Mouse (Mus musculus): ENCODE measurements at regions not wholly inside any gene's neighbourhood (a gene's known extent, or its start where the extent isn't known, plus 50 kb on each side); places are given as distances from the start of the nearest gene placed in this dataset.

GRCm38 (mm10) chr15:60132701-60133100 lies 116.3 kb upstream of the 4933412E24Rik start:
- ATAC-seq (ENCODE audit: insufficient read depth, low FRiP score, low TSS enrichment), result no peak
- Histone ChIP-seq H3K36me3 (ENCODE audit: control insufficient read depth, insufficient read depth, low read length) (no peaks in the 10 kb centered on the region), H3K9ac (ENCODE audit: low read length) (no peak overlapping the region), H3K27ac (ENCODE audit: low read depth, low read length) (no peak overlapping the region), H3K4me2 (ENCODE audit: low read depth) (no peak overlapping the region), H3K9me3 (ENCODE audit: control insufficient read depth, low read length) (no peaks in the 10 kb centered on the region), H3K4me3 (ENCODE audit: low read depth, low read length) (no peak overlapping the region), H3K4me1 (ENCODE audit: control insufficient read depth, insufficient read depth, low read length) (no peaks in the 10 kb centered on the region), H3K27me3 (ENCODE audit: control insufficient read depth, insufficient read depth, low read length) (no peaks in the 10 kb centered on the region)
- 90% methylated on average over 3 of the region's 3 CpGs for WGBS
- DNase-seq (ENCODE audit: low spot score), result no peak

GRCm38 (mm10) chr15:60124461-60124860 lies 108.0 kb upstream of the 4933412E24Rik start:
- H3K4me2 ChIP-seq (ENCODE audit: low read depth), result no peak overlapping the region
- H3K27me3 ChIP-seq (ENCODE audit: control insufficient read depth, insufficient read depth, low read length), result no peaks in the 10 kb centered on the region
- H3K9me3 ChIP-seq (ENCODE audit: control insufficient read depth, low read length), result no peaks in the 10 kb centered on the region
- ATAC-seq (ENCODE audit: insufficient read depth, low FRiP score, low TSS enrichment), result no peak
- no peak overlapping the region for H3K9ac ChIP-seq (ENCODE audit: low read length)
- no peaks in the 10 kb centered on the region for H3K4me1 ChIP-seq (ENCODE audit: control insufficient read depth, insufficient read depth, low read length)
- no peaks in the 10 kb centered on the region for H3K36me3 ChIP-seq (ENCODE audit: control insufficient read depth, insufficient read depth, low read length)
- no peak overlapping the region for H3K27ac ChIP-seq (ENCODE audit: low read depth, low read length)
- DNase-seq (ENCODE audit: low spot score), result no peak
- WGBS, result 88% methylated on average over 3 of the region's 3 CpGs
- no peak overlapping the region for H3K4me3 ChIP-seq (ENCODE audit: low read depth, low read length)

DNA sequence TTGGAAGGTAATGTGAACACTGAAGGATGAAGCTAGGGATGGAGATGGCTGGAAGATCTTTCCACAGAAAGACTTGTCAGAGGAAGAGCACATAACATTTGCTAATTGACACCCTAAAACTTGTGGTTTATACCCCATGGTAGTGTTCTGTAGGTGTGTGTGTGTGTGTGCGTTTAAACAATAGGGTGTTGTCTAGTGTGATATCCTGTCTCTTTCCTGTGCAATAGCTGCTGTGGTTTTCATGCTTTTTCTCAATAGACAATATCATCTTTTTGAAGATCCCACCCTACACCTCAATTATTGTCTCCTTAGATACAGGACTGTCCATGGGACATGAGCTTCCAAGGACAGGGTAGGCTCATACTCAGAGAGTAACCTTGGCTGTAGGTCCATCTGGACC lies 103.5 kb upstream of the 4933412E24Rik start:
- H3K9me3 ChIP-seq (ENCODE audit: control insufficient read depth, low read length), result no peaks in the 10 kb centered on the region
- no peak overlapping the region for H3K9ac ChIP-seq (ENCODE audit: low read length)
- DNase-seq (ENCODE audit: low spot score) (no peak), ATAC-seq (ENCODE audit: insufficient read depth, low FRiP score, low TSS enrichment) (no peak)
- 86% methylated on average over 1 of the region's 1 CpGs for WGBS
- no peaks in the 10 kb centered on the region for H3K4me1 ChIP-seq (ENCODE audit: control insufficient read depth, insufficient read depth, low read length)
- H3K4me2 ChIP-seq (ENCODE audit: low read depth), result no peak overlapping the region
- no peaks in the 10 kb centered on the region for H3K36me3 ChIP-seq (ENCODE audit: control insufficient read depth, insufficient read depth, low read length)
- no peak overlapping the region for H3K4me3 ChIP-seq (ENCODE audit: low read depth, low read length)
- no peak overlapping the region for H3K27ac ChIP-seq (ENCODE audit: low read depth, low read length)
- no peaks in the 10 kb centered on the region for H3K27me3 ChIP-seq (ENCODE audit: control insufficient read depth, insufficient read depth, low read length)

DNA sequence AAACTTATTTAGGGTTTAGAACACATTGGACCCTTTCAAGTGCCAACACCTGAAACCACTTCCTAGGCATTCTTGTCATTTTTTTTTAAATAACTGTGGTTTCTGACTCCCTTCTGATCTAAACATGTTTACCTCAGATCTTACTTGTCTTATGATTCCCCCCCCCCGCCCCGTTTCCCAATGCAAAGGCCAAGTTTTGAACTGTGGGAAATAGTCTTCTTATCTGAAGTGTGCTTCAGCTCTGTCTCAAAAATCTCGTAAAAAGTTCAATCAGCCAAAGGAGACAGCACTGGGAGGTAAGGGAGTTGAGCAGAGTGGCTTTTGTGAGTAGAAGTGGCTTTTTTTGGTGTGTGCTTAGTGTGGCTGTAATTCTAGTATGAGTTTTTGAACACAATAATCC lies 95.5 kb upstream of the 4933412E24Rik start:
- ATAC-seq (ENCODE audit: insufficient read depth, low FRiP score, low TSS enrichment), result no peak
- H3K4me1 ChIP-seq (ENCODE audit: control insufficient read depth, insufficient read depth, low read length), result no peaks in the 10 kb centered on the region
- H3K36me3 ChIP-seq (ENCODE audit: control insufficient read depth, insufficient read depth, low read length), result no peaks in the 10 kb centered on the region
- no peak overlapping the region for H3K4me2 ChIP-seq (ENCODE audit: low read depth)
- 87% methylated on average over 3 of the region's 3 CpGs for WGBS
- DNase-seq (ENCODE audit: low spot score), result no peak
- H3K4me3 ChIP-seq (ENCODE audit: low read depth, low read length), result no peak overlapping the region
- H3K27me3 ChIP-seq (ENCODE audit: control insufficient read depth, insufficient read depth, low read length), result no peaks in the 10 kb centered on the region
- no peaks in the 10 kb centered on the region for H3K9me3 ChIP-seq (ENCODE audit: control insufficient read depth, low read length)
- H3K9ac ChIP-seq (ENCODE audit: low read length), result no peak overlapping the region
- H3K27ac ChIP-seq (ENCODE audit: low read depth, low read length), result no peak overlapping the region

DNA sequence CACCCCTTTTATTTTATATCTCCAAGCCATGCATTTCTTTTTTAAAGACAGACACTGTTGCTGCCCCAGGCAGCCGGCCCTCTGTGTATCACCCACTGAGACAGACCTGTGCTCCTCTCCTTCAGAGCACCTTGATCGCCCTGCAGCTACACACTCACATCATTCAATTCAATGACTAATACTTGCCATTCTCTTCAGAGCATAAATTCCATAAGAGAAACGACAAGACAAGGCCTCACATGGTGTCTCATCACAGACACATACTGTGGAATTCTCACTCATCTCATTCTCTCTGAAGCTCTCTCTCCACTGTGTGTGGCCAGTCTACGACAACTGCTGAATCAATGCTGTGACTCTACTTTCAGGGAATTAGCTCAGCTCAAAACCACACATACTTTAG lies 94.6 kb upstream of the 4933412E24Rik start:
- 77% methylated on average over 4 of the region's 4 CpGs for WGBS
- Histone ChIP-seq H3K27me3 (ENCODE audit: control insufficient read depth, insufficient read depth, low read length) (no peaks in the 10 kb centered on the region), H3K9me3 (ENCODE audit: control insufficient read depth, low read length) (no peaks in the 10 kb centered on the region), H3K27ac (ENCODE audit: low read depth, low read length) (no peak overlapping the region), H3K4me1 (ENCODE audit: control insufficient read depth, insufficient read depth, low read length) (no peaks in the 10 kb centered on the region), H3K4me3 (ENCODE audit: low read depth, low read length) (no peak overlapping the region), H3K36me3 (ENCODE audit: control insufficient read depth, insufficient read depth, low read length) (no peaks in the 10 kb centered on the region), H3K4me2 (ENCODE audit: low read depth) (no peak overlapping the region), H3K9ac (ENCODE audit: low read length) (no peak overlapping the region)
- ATAC-seq (ENCODE audit: insufficient read depth, low FRiP score, low TSS enrichment) (no peak), DNase-seq (ENCODE audit: low spot score) (no peak)

DNA sequence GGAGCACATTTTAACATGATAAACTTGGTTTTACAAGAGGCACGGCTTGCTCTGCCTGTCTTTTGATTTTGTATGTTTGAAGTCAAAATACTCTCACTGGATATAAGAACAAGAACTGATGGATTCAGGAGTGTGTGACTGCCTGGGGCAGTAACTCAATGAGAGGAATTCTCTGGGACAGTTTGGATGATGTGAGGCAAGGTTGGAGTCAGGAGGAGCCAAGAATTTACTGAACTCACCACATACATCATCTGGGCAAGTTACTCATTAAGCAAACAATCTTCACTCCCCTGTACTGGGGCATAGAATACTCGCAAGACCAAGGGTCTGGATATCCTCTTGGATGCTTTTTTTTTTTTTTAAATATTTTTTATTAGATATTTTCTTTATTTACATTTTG lies 87.7 kb upstream of the 4933412E24Rik start:
- Histone ChIP-seq H3K9me3 (ENCODE audit: control insufficient read depth, low read length) (no peaks in the 10 kb centered on the region), H3K36me3 (ENCODE audit: control insufficient read depth, insufficient read depth, low read length) (no peaks in the 10 kb centered on the region), H3K9ac (ENCODE audit: low read length) (no peak overlapping the region), H3K4me2 (ENCODE audit: low read depth) (no peak overlapping the region), H3K27me3 (ENCODE audit: control insufficient read depth, insufficient read depth, low read length) (no peaks in the 10 kb centered on the region), H3K27ac (ENCODE audit: low read depth, low read length) (no peak overlapping the region), H3K4me3 (ENCODE audit: low read depth, low read length) (no peak overlapping the region), H3K4me1 (ENCODE audit: control insufficient read depth, insufficient read depth, low read length) (no peaks in the 10 kb centered on the region)
- WGBS, result 85% methylated on average over 2 of the region's 2 CpGs
- ATAC-seq (ENCODE audit: insufficient read depth, low FRiP score, low TSS enrichment) (no peak), DNase-seq (ENCODE audit: low spot score) (no peak)

DNA sequence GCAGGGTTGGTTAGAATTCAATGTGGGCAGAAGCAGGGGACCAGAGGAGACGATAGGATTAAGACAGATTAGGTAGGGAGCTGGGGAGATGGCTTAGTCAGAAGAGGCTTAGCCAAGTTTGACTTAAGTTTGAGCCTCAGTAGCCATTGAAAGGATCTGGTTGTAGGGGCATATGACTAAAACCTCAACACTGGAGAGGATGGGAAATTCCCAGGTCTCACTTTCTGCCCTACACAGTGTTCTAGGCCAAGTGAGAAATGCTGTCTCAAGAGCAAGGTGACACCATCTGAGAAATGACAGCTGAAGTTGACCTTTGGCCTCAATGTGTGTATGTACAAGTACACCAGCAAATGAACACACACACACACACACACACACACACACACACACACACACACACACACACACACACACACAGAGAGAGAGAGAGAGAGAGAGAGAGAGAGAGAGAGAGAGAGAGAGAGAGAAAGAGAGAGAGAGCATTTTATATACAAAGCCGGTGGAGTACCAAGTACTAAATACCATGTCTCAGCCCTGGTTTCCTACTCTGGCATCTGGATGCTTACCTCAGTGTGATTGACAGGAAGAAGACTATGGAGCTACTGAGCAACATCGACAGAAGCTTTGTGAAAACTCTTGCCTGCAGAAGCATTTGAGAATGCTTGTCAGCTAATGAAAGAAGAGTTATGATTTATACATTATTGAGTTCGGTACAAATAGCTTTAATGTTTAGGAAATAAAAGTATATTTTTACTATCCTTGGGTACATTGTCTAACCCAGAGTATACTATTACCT lies 85.3 kb upstream of the 4933412E24Rik start:
- Histone ChIP-seq H3K27ac (ENCODE audit: low read depth, low read length) (no peak overlapping the region), H3K4me2 (ENCODE audit: low read depth) (no peak overlapping the region), H3K4me3 (ENCODE audit: low read depth, low read length) (no peak overlapping the region), H3K4me1 (ENCODE audit: control insufficient read depth, insufficient read depth, low read length) (no peaks in the 10 kb centered on the region), H3K9ac (ENCODE audit: low read length) (no peak overlapping the region), H3K36me3 (ENCODE audit: control insufficient read depth, insufficient read depth, low read length) (no peaks in the 10 kb centered on the region), H3K9me3 (ENCODE audit: control insufficient read depth, low read length) (no peaks in the 10 kb centered on the region), H3K27me3 (ENCODE audit: control insufficient read depth, insufficient read depth, low read length) (no peaks in the 10 kb centered on the region)
- WGBS, result 84% methylated on average over 4 of the region's 4 CpGs
- ATAC-seq (ENCODE audit: insufficient read depth, low FRiP score, low TSS enrichment) (no peak), DNase-seq (ENCODE audit: low spot score) (no peak)

- Histone ChIP-seq H3K9ac (ENCODE audit: low read length) (no peak overlapping the region), H3K36me3 (ENCODE audit: control insufficient read depth, insufficient read depth, low read length) (no peaks in the 10 kb centered on the region), H3K4me2 (ENCODE audit: low read depth) (no peak overlapping the region), H3K4me1 (ENCODE audit: control insufficient read depth, insufficient read depth, low read length) (no peaks in the 10 kb centered on the region), H3K9me3 (ENCODE audit: control insufficient read depth, low read length) (no peaks in the 10 kb centered on the region), H3K27ac (ENCODE audit: low read depth, low read length) (no peak overlapping the region), H3K27me3 (ENCODE audit: control insufficient read depth, insufficient read depth, low read length) (no peaks in the 10 kb centered on the region), H3K4me3 (ENCODE audit: low read depth, low read length) (no peak overlapping the region)
- WGBS, result 19% methylated on average over 4 of the region's 4 CpGs
- ATAC-seq (ENCODE audit: insufficient read depth, low FRiP score, low TSS enrichment), result peak; percentile 71; the same call in 1 of the 2 replicates
- DNase-seq (ENCODE audit: low spot score), result peak; percentile 67
Observed at GRCm38 (mm10) chr15:60097141-60097540, 80.7 kb upstream of the 4933412E24Rik start.

DNA sequence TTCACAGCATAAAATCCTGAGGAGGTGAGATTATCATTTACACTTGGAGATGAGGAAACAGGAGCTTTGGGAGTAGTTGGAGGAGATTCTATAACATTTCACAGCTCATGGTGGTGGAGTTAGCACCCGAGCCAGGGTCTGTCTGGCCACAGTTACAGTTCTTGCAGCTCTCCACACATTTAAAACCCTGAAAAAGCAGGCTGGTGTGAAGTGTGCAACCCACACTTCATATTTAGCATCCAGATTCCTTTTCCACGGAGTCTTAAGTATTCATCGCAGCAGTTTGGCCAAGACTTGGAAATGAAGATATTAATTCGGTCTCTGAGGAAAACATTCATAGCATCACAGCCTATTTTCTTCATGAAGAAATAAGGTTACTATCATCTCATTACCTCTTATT lies 79.7 kb upstream of the 4933412E24Rik start:
- Histone ChIP-seq H3K4me1 (ENCODE audit: control insufficient read depth, insufficient read depth, low read length) (no peaks in the 10 kb centered on the region), H3K9ac (ENCODE audit: low read length) (no peak overlapping the region), H3K27me3 (ENCODE audit: control insufficient read depth, insufficient read depth, low read length) (no peaks in the 10 kb centered on the region), H3K36me3 (ENCODE audit: control insufficient read depth, insufficient read depth, low read length) (no peaks in the 10 kb centered on the region), H3K9me3 (ENCODE audit: control insufficient read depth, low read length) (no peaks in the 10 kb centered on the region), H3K4me3 (ENCODE audit: low read depth, low read length) (no peak overlapping the region), H3K4me2 (ENCODE audit: low read depth) (no peak overlapping the region), H3K27ac (ENCODE audit: low read depth, low read length) (no peak overlapping the region)
- whole genome bisulfite sequencing, result 88% methylated on average over 4 of the region's 4 CpGs
- ATAC-seq (ENCODE audit: insufficient read depth, low FRiP score, low TSS enrichment), result no peak
- DNase-seq (ENCODE audit: low spot score), result no peak

Measured in neural tube, embryonic 11.5 days (tissue).